Comparison of ENCODE assay signal across 18 mouse cellular contexts in genomic region chr12:54064986-54065385, GRCm38 (mm10).
A peak's percentile ranks its signal among the peaks of the same experiment; 100 is the strongest.
DNase-seq lines count a peak whose midpoint lies in the region; ATAC-seq and TF ChIP-seq lines count a peak whose summit lies in the region.
"Had no signal": no experiment of that assay in that cellular context is flagged by ENCODE, and none has a peak within 500 bp of the region (broad histone marks: within the 10 kb centered on the region; RNA-seq: fewer than 3 reads in every experiment).

No protein-coding gene starts in this region.

- DNase-seq in embryonic facial prominence, embryonic 11.5 days (ENCODE audit: low spot score): peak; percentile 48
- DNase-seq in limb, embryonic 10.5 days (ENCODE audit: low spot score): peak; percentile 75
- no peak for DNase-seq in frontal cortex, postnatal 10 days (ENCODE audit: low spot score in 2 of 2)
- DNase-seq: cerebellum, adult 18-20 months; cerebellum, adult 9-11 months; embryo, embryonic 11 days; gastrocnemius, adult 2 months; gastrocnemius, postnatal 25 days; heart, postnatal 10 days; heart, postnatal 4 days had no signal

- no peak overlapping the region for H3K4me2 ChIP-seq in embryonic facial prominence, embryonic 11.5 days (ENCODE audit: low read depth, low read length)
- H3K4me2 ChIP-seq in intestine, postnatal 0 days (replicated peaks; ENCODE audit: low read depth): no peak overlapping the region
- no peak overlapping the region for H3K4me2 ChIP-seq in forebrain, embryonic 12.5 days
- H3K4me2 ChIP-seq: hindbrain, embryonic 13.5 days; intestine, embryonic 15.5 days had no signal

- no peak overlapping the region for H3K27ac ChIP-seq in embryonic facial prominence, embryonic 11.5 days (replicated peaks; ENCODE audit: low read depth, low read length)
- no peak overlapping the region for H3K27ac ChIP-seq in limb, embryonic 10.5 days
- H3K27ac ChIP-seq in intestine, postnatal 0 days (ENCODE audit: low read depth, low read length): no peak overlapping the region
- no peak overlapping the region for H3K27ac ChIP-seq in forebrain, embryonic 12.5 days
- H3K27ac ChIP-seq: gastrocnemius, adult 2 months; heart, embryonic 10.5 days; hindbrain, embryonic 13.5 days; intestine, embryonic 15.5 days had no signal

- H3K27me3 ChIP-seq in megakaryocyte, embryonic 14.5 days (replicated peaks): peaks cover 57% of the 10 kb centered on the region
- peaks cover 23% of the 10 kb centered on the region for H3K27me3 ChIP-seq in embryonic facial prominence, embryonic 11.5 days (ENCODE audit: control insufficient read depth, insufficient read depth, low read length)
- H3K27me3 ChIP-seq in limb, embryonic 10.5 days (ENCODE audit: low read depth, poor library complexity, severe bottlenecking): peaks cover 76% of the 10 kb centered on the region
- H3K27me3 ChIP-seq in intestine, postnatal 0 days (replicated peaks; ENCODE audit: control insufficient read depth, insufficient read depth, low read length): peaks cover 30% of the 10 kb centered on the region
- peaks cover 30% of the 10 kb centered on the region for H3K27me3 ChIP-seq in forebrain, embryonic 12.5 days

- H3K4me1 ChIP-seq in megakaryocyte, embryonic 14.5 days: peaks cover 19% of the 10 kb centered on the region
- H3K4me1 ChIP-seq in embryonic facial prominence, embryonic 11.5 days (ENCODE audit: control insufficient read depth, insufficient read depth, low read length): peaks cover 8% of the 10 kb centered on the region
- peaks cover 41% of the 10 kb centered on the region for H3K4me1 ChIP-seq in limb, embryonic 10.5 days
- 0 out of 2 replicates have a peak, but pooled peaks cover 7% of the 10 kb centered on the region for H3K4me1 ChIP-seq in intestine, postnatal 0 days (replicated peaks; ENCODE audit: control insufficient read depth, insufficient read depth, low read length)
- H3K4me1 ChIP-seq in forebrain, embryonic 12.5 days: peaks cover 17% of the 10 kb centered on the region

- H3K36me3 ChIP-seq in megakaryocyte, embryonic 14.5 days (replicated peaks; ENCODE audit: low read length): no peaks in the 10 kb centered on the region
- no peaks in the 10 kb centered on the region for H3K36me3 ChIP-seq in embryonic facial prominence, embryonic 11.5 days (replicated peaks; ENCODE audit: control insufficient read depth, insufficient read depth, low read depth, low read length)
- no peaks in the 10 kb centered on the region for H3K36me3 ChIP-seq in limb, embryonic 10.5 days
- H3K36me3 ChIP-seq in intestine, postnatal 0 days (ENCODE audit: control insufficient read depth, insufficient read depth): no peaks in the 10 kb centered on the region
- peaks cover 10% of the 10 kb centered on the region for H3K36me3 ChIP-seq in forebrain, embryonic 12.5 days (replicated peaks)
- H3K36me3 ChIP-seq: heart, embryonic 10.5 days; intestine, embryonic 15.5 days had no signal

- TF ChIP-seq CTCF in intestine, postnatal 0 days (IDR thresholded peaks at IDR 0.05; ENCODE audit: low read depth): no peak

- no peak overlapping the region for H3K9ac ChIP-seq in embryonic facial prominence, embryonic 11.5 days (replicated peaks; ENCODE audit: low read length)
- H3K9ac ChIP-seq in intestine, postnatal 0 days (ENCODE audit: low read depth, low read length): no peak overlapping the region
- no peak overlapping the region for H3K9ac ChIP-seq in forebrain, embryonic 12.5 days
- H3K9ac ChIP-seq: hindbrain, embryonic 13.5 days; intestine, embryonic 15.5 days had no signal

- H3K9me3 ChIP-seq in megakaryocyte, embryonic 14.5 days: peaks cover 24% of the 10 kb centered on the region
- no peaks in the 10 kb centered on the region for H3K9me3 ChIP-seq in embryonic facial prominence, embryonic 11.5 days (replicated peaks; ENCODE audit: control insufficient read depth, low read length)
- H3K9me3 ChIP-seq in limb, embryonic 10.5 days (replicated peaks): no peaks in the 10 kb centered on the region
- no peaks in the 10 kb centered on the region for H3K9me3 ChIP-seq in intestine, postnatal 0 days (ENCODE audit: control insufficient read depth)
- H3K9me3 ChIP-seq in forebrain, embryonic 12.5 days: no peaks in the 10 kb centered on the region
- H3K9me3 ChIP-seq: heart, embryonic 10.5 days; hindbrain, embryonic 13.5 days; intestine, embryonic 15.5 days had no signal

- no peak for ATAC-seq in megakaryocyte, adult 5-6 weeks (ENCODE audit: poor library complexity, severe bottlenecking)
- ATAC-seq in embryonic facial prominence, embryonic 11.5 days (replicated peaks; ENCODE audit: insufficient number of reproducible peaks, low FRiP score, low TSS enrichment, low read depth): no peak
- no peak for ATAC-seq in intestine, postnatal 0 days
- ATAC-seq in forebrain, embryonic 12.5 days (ENCODE audit: low FRiP score): no peak
- ATAC-seq: forebrain, embryonic 16.5 days had no signal

- WGBS in embryonic facial prominence, embryonic 11.5 days: 50% methylated on average over 16 of the region's 16 CpGs
- 25% methylated on average over 16 of the region's 16 CpGs for whole genome bisulfite sequencing in limb, embryonic 10.5 days
- WGBS in intestine, postnatal 0 days: 82% methylated on average over 16 of the region's 16 CpGs
- WGBS in forebrain, embryonic 12.5 days: 77% methylated on average over 16 of the region's 16 CpGs

- peak overlapping the region; percentile 13 for H3K4me3 ChIP-seq in megakaryocyte, embryonic 14.5 days (replicated peaks)
- no peak overlapping the region for H3K4me3 ChIP-seq in embryonic facial prominence, embryonic 11.5 days (ENCODE audit: low read depth, low read length)
- peak overlapping the region; percentile 20; the same call in 1 of the 2 replicates for H3K4me3 ChIP-seq in limb, embryonic 10.5 days
- H3K4me3 ChIP-seq in intestine, postnatal 0 days (ENCODE audit: low read depth, low read length): no peak overlapping the region
- no peak overlapping the region for H3K4me3 ChIP-seq in forebrain, embryonic 12.5 days (replicated peaks)
- H3K4me3 ChIP-seq: gastrocnemius, adult 2 months; heart, embryonic 10.5 days; hindbrain, embryonic 13.5 days; intestine, embryonic 15.5 days had no signal

Comparison
In these comparisons a context has a peak if more than half of its experiments do, and no peak if none do; other contexts are left out.
1. H3K4me3 ChIP-seq: peak in megakaryocyte, embryonic 14.5 days (single experiment) and limb, embryonic 10.5 days (single experiment); none in embryonic facial prominence, embryonic 11.5 days (single experiment), intestine, postnatal 0 days (single experiment) and forebrain, embryonic 12.5 days (single experiment).
2. DNase-seq: peak in embryonic facial prominence, embryonic 11.5 days (single experiment) and limb, embryonic 10.5 days (single experiment); none in frontal cortex, postnatal 10 days (0 of 2).